Mouse (Mus musculus): ENCODE measurements at regions not wholly inside any gene's neighbourhood (a gene's known extent, or its start where the extent isn't known, plus 50 kb on each side); places are given as distances from the start of the nearest gene placed in this dataset.

DNA sequence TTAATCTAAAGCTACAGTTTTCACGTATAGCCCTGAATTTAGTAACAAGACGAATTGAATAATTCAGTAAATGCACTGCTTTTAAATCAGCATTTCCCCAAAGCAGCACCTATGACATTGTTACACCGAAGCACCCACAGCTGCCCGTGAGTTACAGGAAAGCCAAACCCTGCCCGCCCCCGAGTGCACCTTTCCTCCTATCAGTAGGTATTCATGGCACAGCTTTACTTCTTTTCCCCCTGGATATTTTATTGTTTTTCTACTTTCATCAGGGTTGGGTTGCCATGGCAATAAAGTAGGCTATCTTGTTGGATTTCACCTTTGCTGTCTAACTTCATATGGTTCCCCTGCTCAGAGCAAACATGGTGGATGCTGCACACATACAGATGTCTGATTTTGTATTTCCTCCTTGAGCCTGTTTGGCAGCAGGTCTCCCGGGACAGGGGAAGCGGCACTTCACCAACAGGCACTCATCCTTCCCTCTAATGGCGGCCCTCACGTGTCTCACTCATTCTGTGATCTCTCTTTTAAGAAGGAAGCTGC lies 273.5 kb downstream of the Amy2a5 start:
- no peak overlapping the region for H3K4me3 ChIP-seq (ENCODE audit: low read depth, low read length)
- H3K36me3 ChIP-seq (ENCODE audit: insufficient read depth), result no peaks in the 10 kb centered on the region
- DNase-seq (no peak), ATAC-seq (no peak)
- H3K27ac ChIP-seq (ENCODE audit: low read depth, low read length), result no peak overlapping the region
- no peak overlapping the region for H3K9ac ChIP-seq
- no peak for TF ChIP-seq CTCF (IDR thresholded peaks at IDR 0.05; ENCODE audit: low read depth)
- no peaks in the 10 kb centered on the region for H3K27me3 ChIP-seq (ENCODE audit: insufficient read depth, low read length)
- H3K4me1 ChIP-seq (ENCODE audit: insufficient read depth), result no peaks in the 10 kb centered on the region
- no peak overlapping the region for H3K4me2 ChIP-seq (ENCODE audit: low read depth)
- 77% methylated on average over 10 of the region's 10 CpGs for WGBS
- H3K9me3 ChIP-seq (ENCODE audit: low read length), result no peaks in the 10 kb centered on the region

DNA sequence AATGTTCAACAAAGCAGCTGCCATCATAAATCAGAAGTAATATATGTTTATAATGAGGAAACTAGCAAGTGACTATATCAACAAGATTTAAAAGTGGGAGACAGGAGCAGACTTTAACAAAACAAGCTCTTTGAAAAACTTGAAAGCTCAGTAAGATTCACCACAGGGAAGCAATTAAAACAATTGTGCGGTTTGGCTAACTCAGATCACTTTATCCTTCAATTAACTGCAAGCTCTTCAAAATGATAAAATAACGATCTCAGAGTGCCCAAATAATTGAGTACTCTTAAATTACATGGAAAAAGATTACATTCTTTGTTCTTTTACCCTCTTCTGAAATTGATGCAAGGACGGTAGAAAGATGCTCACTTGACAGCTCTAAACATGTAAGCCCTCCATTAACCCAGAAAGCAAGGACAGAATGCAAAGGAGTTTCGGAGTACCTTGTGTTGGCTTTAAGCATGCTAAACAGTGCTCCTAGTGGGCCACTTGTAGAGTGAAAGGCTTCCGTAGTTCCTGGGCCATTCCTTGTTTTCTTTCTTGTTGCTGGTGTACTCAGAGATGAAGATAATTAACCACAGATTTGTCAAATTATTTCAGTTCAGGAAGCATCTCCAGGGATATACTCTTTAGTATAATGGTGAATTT lies 305.1 kb downstream of the Amy2a5 start:
- no peak overlapping the region for H3K4me2 ChIP-seq (ENCODE audit: low read depth)
- WGBS, result 31% methylated on average over 5 of the region's 5 CpGs
- TF ChIP-seq CTCF (IDR thresholded peaks at IDR 0.05; ENCODE audit: low read depth), result no peak

DNA sequence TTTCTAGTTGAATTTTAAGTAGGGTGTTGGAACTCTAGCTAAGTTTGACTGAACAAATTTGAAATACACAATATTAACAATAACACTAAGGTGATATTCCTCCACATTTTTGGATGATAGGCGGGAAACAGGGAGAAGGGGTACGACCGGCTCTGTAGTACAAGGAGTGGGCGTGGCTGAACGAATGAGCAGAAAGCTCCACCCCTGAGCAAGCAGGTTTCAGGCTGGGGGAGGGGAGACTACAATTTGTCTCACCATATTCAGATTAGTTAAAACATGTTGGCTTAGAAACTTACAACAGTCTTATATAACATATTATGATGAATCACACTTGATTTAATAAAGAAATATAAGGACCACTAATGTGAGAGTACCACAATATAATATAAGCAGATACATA lies 306.4 kb downstream of the Amy2a5 start:
- H3K4me3 ChIP-seq (ENCODE audit: low read depth, low read length), result no peak overlapping the region
- H3K9me3 ChIP-seq (ENCODE audit: low read length), result no peaks in the 10 kb centered on the region
- no peak for TF ChIP-seq CTCF (IDR thresholded peaks at IDR 0.05; ENCODE audit: low read depth)
- 13% methylated on average over 5 of the region's 5 CpGs for WGBS
- ATAC-seq (no peak), DNase-seq (no peak)
- no peak overlapping the region for H3K27ac ChIP-seq (ENCODE audit: low read depth, low read length)
- H3K9ac ChIP-seq, result no peak overlapping the region
- H3K27me3 ChIP-seq (ENCODE audit: insufficient read depth, low read length), result no peaks in the 10 kb centered on the region
- H3K36me3 ChIP-seq (ENCODE audit: insufficient read depth), result no peaks in the 10 kb centered on the region
- H3K4me1 ChIP-seq (ENCODE audit: insufficient read depth), result no peaks in the 10 kb centered on the region
- no peak overlapping the region for H3K4me2 ChIP-seq (ENCODE audit: low read depth)

More for the DNA sequence above, 305.1 kb downstream of the Amy2a5 start:
- no peaks in the 10 kb centered on the region for H3K36me3 ChIP-seq (ENCODE audit: insufficient read depth)
- no peaks in the 10 kb centered on the region for H3K4me1 ChIP-seq (ENCODE audit: insufficient read depth)
- no peak for ATAC-seq
- H3K9me3 ChIP-seq (ENCODE audit: low read length), result no peaks in the 10 kb centered on the region
- no peak overlapping the region for H3K9ac ChIP-seq
- H3K27me3 ChIP-seq (ENCODE audit: insufficient read depth, low read length), result no peaks in the 10 kb centered on the region
- no peak overlapping the region for H3K27ac ChIP-seq (ENCODE audit: low read depth, low read length)
- DNase-seq, result no peak
- H3K4me3 ChIP-seq (ENCODE audit: low read depth, low read length), result no peak overlapping the region

DNA sequence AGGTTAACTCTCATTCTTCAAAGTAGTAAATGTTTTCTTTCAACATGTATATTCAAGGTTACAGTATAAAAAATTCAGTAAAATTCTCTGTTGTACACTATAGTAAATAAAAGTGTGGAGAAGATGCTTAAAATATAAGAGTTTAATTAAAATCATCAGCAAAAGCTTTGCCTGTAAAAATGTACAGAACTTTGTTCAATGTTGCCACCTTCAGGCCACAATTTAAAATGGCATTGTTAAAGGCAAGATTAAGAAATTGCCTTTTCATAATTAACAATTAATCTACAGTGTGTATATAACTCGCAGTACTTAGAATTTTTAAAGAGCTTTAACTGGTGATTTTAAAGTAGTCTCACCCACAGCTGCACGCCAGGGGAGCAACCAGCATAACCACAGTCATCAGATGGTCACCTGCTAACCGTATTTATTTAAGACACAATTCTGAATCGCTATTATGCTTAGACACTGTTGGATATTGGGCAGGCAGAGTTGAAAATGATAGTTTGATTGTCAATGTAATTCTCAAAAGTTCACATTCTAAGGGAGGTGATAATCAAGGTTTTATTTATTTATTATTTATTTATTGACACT lies 316.5 kb downstream of the Amy2a5 start:
- Histone ChIP-seq H3K9ac (no peak overlapping the region), H3K4me1 (ENCODE audit: insufficient read depth) (no peaks in the 10 kb centered on the region), H3K4me3 (ENCODE audit: low read depth, low read length) (no peak overlapping the region), H3K9me3 (ENCODE audit: low read length) (no peaks in the 10 kb centered on the region), H3K27me3 (ENCODE audit: insufficient read depth, low read length) (no peaks in the 10 kb centered on the region), H3K27ac (ENCODE audit: low read depth, low read length) (no peak overlapping the region), H3K4me2 (ENCODE audit: low read depth) (no peak overlapping the region), H3K36me3 (ENCODE audit: insufficient read depth) (no peaks in the 10 kb centered on the region)
- ATAC-seq, result no peak
- peak; percentile 59 for TF ChIP-seq CTCF (IDR thresholded peaks at IDR 0.05; ENCODE audit: low read depth)
- DNase-seq, result peak; percentile 58
- 66% methylated on average over 4 of the region's 4 CpGs for WGBS

Measured in forebrain, postnatal 0 days (tissue).